In genomic region chr9:58275115-58275774, GRCm38 (mm10) we compare ENCODE assay signal across 8 mouse cellular contexts. TPM values are rescaled to one million over a fixed set of nuclear protein-coding genes. Genes with fewer than 3 reads are reported as not detected.
DNase-seq lines count a peak whose midpoint lies in the region; ATAC-seq and TF ChIP-seq lines count a peak whose summit lies in the region.

No protein-coding gene starts in this region.

- no peaks in the 10 kb centered on the region for H3K9me3 ChIP-seq in lung, postnatal 0 days (ENCODE audit: low read length)

- H3K4me1 ChIP-seq in bone marrow macrophage, adult 2 months (ENCODE audit: control insufficient read depth, insufficient read depth, low read length), result peaks cover 59% of the 10 kb centered on the region
- H3K4me1 ChIP-seq in kidney, adult 2 months (ENCODE audit: control insufficient read depth, insufficient read depth, low read length), result peaks cover 19% of the 10 kb centered on the region
- H3K4me1 ChIP-seq in lung, postnatal 0 days (ENCODE audit: insufficient read depth, low read depth, low read length), result peaks cover 15% of the 10 kb centered on the region

- 10% methylated on average over 8 of the region's 8 CpGs for WGBS in kidney, adult 2 months
- WGBS in lung, postnatal 0 days, result 2% methylated on average over 8 of the region's 8 CpGs

- DNase-seq in spleen, postnatal 36 days (ENCODE audit: low spot score in 2 of 2), result peak; percentile 72 to 75
- DNase-seq in spleen, postnatal 4 days (ENCODE audit: low spot score in 2 of 2), result no peak
- peak; percentile 45 for DNase-seq in gastrocnemius, postnatal 14 days
- peak; percentile 84 for DNase-seq in kidney, adult 2 months
- DNase-seq in lung, postnatal 0 days (ENCODE audit: low spot score), result peak; percentile 98
- DNase-seq in thymus, postnatal 4 days, result peak; percentile 42
- no peak for DNase-seq in urinary bladder, postnatal 25 days (ENCODE audit: low spot score)

- TF ChIP-seq POLR2A in bone marrow macrophage, adult 2 months (IDR thresholded peaks at IDR 0.05; ENCODE audit: borderline replicate concordance, low read depth, low read length), result no peak
- TF ChIP-seq POLR2A in kidney, adult 2 months (IDR thresholded peaks at IDR 0.05; ENCODE audit: low read depth, low read length), result no peak

- H3K4me2 ChIP-seq in lung, postnatal 0 days (replicated peaks; ENCODE audit: low read depth, low read length), result peak overlapping the region; percentile 32

- H3K36me3 ChIP-seq in kidney, adult 2 months (ENCODE audit: control insufficient read depth, insufficient read depth, low read length), result no peaks in the 10 kb centered on the region
- H3K36me3 ChIP-seq in lung, postnatal 0 days (ENCODE audit: insufficient read depth, low read length), result no peaks in the 10 kb centered on the region

- peak; percentile 97 for ATAC-seq in lung, postnatal 0 days

- H3K27ac ChIP-seq in bone marrow macrophage, adult 2 months (ENCODE audit: insufficient read depth, low read depth, low read length), result peak overlapping the region; percentile 89
- peak overlapping the region; percentile 84 for H3K27ac ChIP-seq in kidney, adult 2 months (ENCODE audit: insufficient read depth, low read depth, low read length)
- peak overlapping the region; percentile 93 for H3K27ac ChIP-seq in lung, postnatal 0 days (ENCODE audit: low read length)

- intact Hi-C loops in gastrocnemius, postnatal 14 days (cut with DNase I; ENCODE audit: low total_unique reads), result no loop called here

- H3K27me3 ChIP-seq in kidney, adult 2 months (replicated peaks; ENCODE audit: control insufficient read depth, insufficient read depth, low read length), result no peaks in the 10 kb centered on the region
- H3K27me3 ChIP-seq in lung, postnatal 0 days (replicated peaks; ENCODE audit: insufficient read depth, low read length), result no peaks in the 10 kb centered on the region

- H3K9ac ChIP-seq in lung, postnatal 0 days (replicated peaks; ENCODE audit: low read depth), result no peak overlapping the region

- peak; percentile 85 for TF ChIP-seq EP300 in lung, postnatal 0 days (IDR thresholded peaks at IDR 0.05)

- no peak for TF ChIP-seq CTCF in bone marrow macrophage, adult 2 months (IDR thresholded peaks at IDR 0.05; ENCODE audit: low read depth, low read length)
- no peak for TF ChIP-seq CTCF in kidney, adult 2 months (conservative IDR thresholded peaks at IDR 0.05; ENCODE audit: insufficient read depth, insufficient read length, low read depth, low read length)
- no peak for TF ChIP-seq CTCF in lung, postnatal 0 days (IDR thresholded peaks at IDR 0.05)

- H3K4me3 ChIP-seq in bone marrow macrophage, adult 2 months (ENCODE audit: insufficient read depth, low read length), result peak overlapping the region; percentile 40
- H3K4me3 ChIP-seq in kidney, adult 2 months (ENCODE audit: insufficient read depth, low read depth, low read length), result no peak overlapping the region
- H3K4me3 ChIP-seq in lung, postnatal 0 days (ENCODE audit: low read depth, low read length), result no peak overlapping the region

RNA-seq across cellular contexts. Expression of gene Stoml1, which starts 22.3 kb away (rescaled TPM):
- 21.3 and 25.2 TPM in 2 replicates for polyA plus RNA-seq in bone marrow macrophage, adult 2 months (2012; ENCODE audit: insufficient read depth, insufficient read length, missing spikeins)
- total RNA-seq in gastrocnemius, postnatal 14 days (2021), result 1 to 10 TPM; 7.0 to 8.7 TPM
- 32.5 and 32.6 TPM in 2 replicates for polyA plus RNA-seq in kidney, adult 2 months (2012; rRNA removed)
- 30.8 and 34.3 TPM in 2 replicates for polyA plus RNA-seq in lung, postnatal 0 days (2015; fragmentation: Nextera tagmentation; extraction: Ambion mirVana)

RNA-seq across cellular contexts. Expression of gene Pml, which starts 25.7 kb away (rescaled TPM):
- 60.5 and 71.3 TPM in 2 replicates for polyA plus RNA-seq in bone marrow macrophage, adult 2 months (2012; ENCODE audit: insufficient read depth, insufficient read length, missing spikeins)
- total RNA-seq in gastrocnemius, postnatal 14 days (2021), result 1 to 10 TPM; 5.2 to 7.5 TPM
- polyA plus RNA-seq in kidney, adult 2 months (2012; rRNA removed), result 27.0 and 27.6 TPM in 2 replicates
- polyA plus RNA-seq in lung, postnatal 0 days (2015; fragmentation: Nextera tagmentation; extraction: Ambion mirVana), result 6.4 and 6.8 TPM in 2 replicates

RNA-seq across cellular contexts. Expression of gene Loxl1, which starts 37.7 kb away (rescaled TPM):
- polyA plus RNA-seq in bone marrow macrophage, adult 2 months (2012; ENCODE audit: insufficient read depth, insufficient read length, missing spikeins), result 1.5 and 1.8 TPM in 2 replicates
- 10 to 100 TPM; 29.2 to 46.7 TPM for total RNA-seq in gastrocnemius, postnatal 14 days (2021)
- polyA plus RNA-seq in kidney, adult 2 months (2012; rRNA removed), result 32.3 and 41.8 TPM in 2 replicates
- 121 and 122 TPM in 2 replicates for polyA plus RNA-seq in lung, postnatal 0 days (2015; fragmentation: Nextera tagmentation; extraction: Ambion mirVana)

Comparison
In these comparisons a context has a peak if more than half of its experiments do, and no peak if none do; other contexts are left out.
1. DNase-seq: peak in spleen, postnatal 36 days (2 of 2), gastrocnemius, postnatal 14 days (single experiment), kidney, adult 2 months (single experiment), lung, postnatal 0 days (single experiment) and thymus, postnatal 4 days (single experiment); none in spleen, postnatal 4 days (0 of 2) and urinary bladder, postnatal 25 days (single experiment).
2. RNA of gene Loxl1, which starts 37.7 kb away (polyA plus RNA-seq): 121 to 122 TPM in lung, postnatal 0 days and 32.3 to 41.8 TPM in kidney, adult 2 months; 1.5 to 1.8 TPM in bone marrow macrophage, adult 2 months; every median in the first group is over 10 times any median in the second.
3. Peak in every context shown above with its lines, with median percentiles within 50 percentile points of each other: H3K27ac ChIP-seq.